Mouse (Mus musculus) kidney, postnatal 25 days (tissue): ENCODE results near the gene Dot1l.

ENCODE experiments used
- DNase-seq, 2 experiments: peaks; one replicate each; pipeline ENCODE4 v3.0.0; 2021; ENCODE audit warnings: mixed read lengths in 2 of 2

Dot1l gene

GRCm38 (mm10) chr10:80835617-80836016, 80.6 kb downstream of the Dot1l start:
- no peak for DNase-seq

- no peak for DNase-seq
Observed at GRCm38 (mm10) chr10:80836949-80837379, 82.0 kb downstream of the Dot1l start.

DNA sequence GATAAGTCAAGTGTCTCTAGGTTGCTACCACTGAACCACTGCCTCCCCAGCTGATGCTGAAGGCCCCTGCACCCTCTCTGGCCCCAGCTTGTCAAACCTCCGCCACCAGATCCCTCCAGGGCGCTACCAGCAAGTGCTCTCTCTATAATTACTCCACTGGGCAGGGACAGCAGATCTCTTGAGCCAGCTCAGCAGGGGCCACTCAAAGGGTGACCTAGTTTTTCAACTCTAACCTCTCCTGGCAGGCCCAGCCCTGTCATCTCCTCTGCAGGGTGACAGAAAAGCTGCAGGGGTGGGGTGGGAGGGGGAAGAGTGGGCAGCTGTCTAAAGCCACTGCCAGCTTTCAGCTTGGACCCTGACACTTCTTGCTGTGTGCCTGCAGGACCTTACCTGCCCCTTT, 82.8 kb downstream of the Dot1l start:
- DNase-seq = peak in 1 of 2 experiments; percentile 32

GRCm38 (mm10) chr10:80838346-80838912, 83.4 kb downstream of the Dot1l start:
- DNase-seq = no peak

DNA sequence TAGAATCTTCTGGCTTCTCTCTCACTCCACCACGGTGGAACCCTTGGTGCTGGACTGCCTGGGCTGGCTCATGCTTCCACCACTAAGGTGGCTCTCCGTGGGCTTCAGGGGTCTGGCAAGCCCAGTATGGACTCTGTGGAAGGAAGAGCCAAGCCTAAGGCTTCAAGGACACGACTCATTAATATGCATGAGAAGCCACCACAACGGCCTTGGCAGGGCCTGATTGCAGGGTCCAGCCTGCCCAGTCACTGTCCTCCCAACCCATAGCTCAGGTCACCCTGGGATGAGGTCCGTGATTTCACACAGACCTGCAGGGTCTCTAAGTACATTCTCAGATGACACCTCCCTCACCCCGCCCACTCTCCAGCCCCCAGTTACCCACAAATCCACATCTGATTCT, 84.8 kb downstream of the Dot1l start:
- no peak for DNase-seq

DNA sequence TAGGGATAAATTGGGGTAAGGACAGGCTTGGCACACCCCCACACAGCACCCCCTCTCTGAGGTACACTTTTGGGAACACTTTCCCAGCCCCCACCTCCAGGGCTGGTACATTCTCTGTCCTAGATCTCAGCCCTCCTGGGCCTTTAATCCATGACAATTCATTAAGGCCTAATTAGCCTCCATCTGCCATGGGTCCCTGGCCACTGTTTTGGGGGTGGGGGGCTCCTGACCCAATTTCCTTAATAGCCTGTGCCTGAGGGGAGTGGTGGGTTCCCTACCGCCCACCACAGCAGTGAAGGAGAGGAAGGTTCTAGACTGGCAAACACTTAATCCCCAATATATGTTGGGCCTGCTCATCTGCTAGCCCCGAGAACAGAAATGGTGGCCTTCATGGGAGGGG, 86.7 kb downstream of the Dot1l start:
- DNase-seq = no peak

GRCm38 (mm10) chr10:80842334-80842733, 87.3 kb downstream of the Dot1l start:
- DNase-seq = no peak

- DNase-seq = no peak
Observed at GRCm38 (mm10) chr10:80843087-80843930, 88.3 kb downstream of the Dot1l start.

DNA sequence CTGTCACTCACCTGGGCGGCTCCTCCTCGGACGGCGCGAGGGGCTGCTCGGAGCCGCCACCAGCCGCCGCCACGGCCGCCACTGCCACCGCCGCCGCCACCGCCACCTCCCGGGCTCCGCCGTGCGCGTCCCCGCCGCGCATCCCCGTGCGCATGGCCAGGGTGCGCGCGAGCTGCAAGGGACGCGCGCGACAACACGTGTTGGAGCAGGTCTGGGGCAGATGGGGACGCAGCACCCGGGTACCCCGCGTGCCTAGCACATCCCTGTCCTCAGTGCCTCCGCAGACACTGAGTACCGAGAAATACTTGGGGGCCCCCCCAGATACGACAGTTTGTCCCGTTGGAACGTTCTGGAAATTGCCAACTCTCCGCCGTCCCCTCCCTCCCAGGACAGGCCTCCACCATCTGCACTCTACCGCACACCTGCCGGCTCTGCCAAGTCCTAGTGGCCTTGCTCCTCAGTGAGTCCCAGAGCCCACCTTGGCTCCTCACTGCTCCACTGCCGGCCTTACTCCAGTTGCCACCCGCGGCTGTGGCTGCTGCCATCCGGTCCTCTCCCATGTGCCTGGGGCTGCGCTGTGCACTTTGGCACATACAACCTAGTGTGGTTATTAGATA, 89.0 kb downstream of the Dot1l start, which contains the start of gene Lingo3:
Lingo3 (minus strand) TSS at position 109 of the 617 bp plus-strand sequence.
- no peak for DNase-seq
